Mouse (Mus musculus): Measurements from ENCODE around the gene Lmln.
"Not testable (repeated sequence)": the region's sequence is repeated elsewhere in the genome, so short reads cannot be mapped to it uniquely, and the experiment has no call there.

- TF ChIP-seq CTCF (conservative IDR thresholded peaks at IDR 0.05; ENCODE audit: low read length); POU5F1 (IDR thresholded peaks at IDR 0.05; ENCODE audit: borderline replicate concordance, low read length): not testable (repeated sequence)
These were observed 88.6 kb downstream of the Lmln start for GRCm38 (mm10) chr16:33150875-33151274.
